Mouse (Mus musculus): ENCODE data around the gene Themis2.

GRCm38 (mm10) chr4:132841493-132841892 lies 45.3 kb upstream of the Themis2 start:
- no peak for TF ChIP-seq POLR2A (IDR thresholded peaks at IDR 0.05; ENCODE audit: control insufficient read depth, low read depth, low read length)
- no peak for TF ChIP-seq CTCF (IDR thresholded peaks at IDR 0.05; ENCODE audit: control insufficient read depth, insufficient read depth, insufficient replicate concordance, low read depth, low read length)
